Mouse (Mus musculus): Measurements from ENCODE around the gene Cd9. TPM values are rescaled to one million over a fixed set of nuclear protein-coding genes. Genes with fewer than 3 reads are reported as not detected.

Gene Cd9
- polyA plus RNA-seq, 1 experiment from 2014 or later: 168 TPM

DNA sequence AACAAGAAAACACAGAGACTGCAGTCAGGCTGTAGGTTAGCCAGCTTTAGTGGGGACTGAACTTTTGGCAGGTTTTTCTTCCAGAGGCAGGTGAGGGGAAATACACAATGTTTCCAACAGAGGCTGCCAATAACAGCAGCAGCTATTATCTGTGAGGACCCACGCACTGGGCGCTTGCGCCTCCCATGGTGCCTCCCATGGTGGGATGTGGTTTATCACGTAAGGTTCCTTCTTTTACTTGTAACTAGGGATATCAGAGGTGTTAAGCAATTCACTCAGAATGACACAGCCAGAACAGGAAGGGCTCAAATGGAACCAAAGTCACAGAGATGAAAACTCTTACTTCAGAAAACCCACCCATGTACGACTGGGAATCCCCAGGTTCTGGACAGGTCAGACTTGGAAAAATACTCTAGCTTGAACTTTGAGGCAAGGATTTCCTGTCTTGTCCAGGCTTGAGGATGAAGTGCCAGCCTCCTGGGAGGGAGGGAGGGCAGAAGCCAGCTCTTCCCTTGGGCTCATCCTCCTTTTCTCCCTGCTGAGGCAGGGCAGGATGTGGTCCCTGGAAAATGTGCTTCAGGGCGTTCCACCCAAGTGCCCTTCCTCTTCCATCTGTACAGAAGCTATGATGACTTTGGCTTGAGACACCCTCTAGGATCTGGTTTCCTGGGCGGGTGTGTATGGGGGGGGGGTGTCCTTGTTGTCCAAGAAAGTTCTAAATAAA lies 12.8 kb downstream of the Cd9 start:
- H3K9ac ChIP-seq (ENCODE audit: low read depth, low read length): peak overlapping the region; percentile 3; the same call in 1 of the 2 replicates
- no peak overlapping the region for H3K4me3 ChIP-seq (ENCODE audit: low read depth, low read length)
- H3K9me3 ChIP-seq (replicated peaks; ENCODE audit: control insufficient read depth, low read length): no peaks in the 10 kb centered on the region
- H3K4me2 ChIP-seq (ENCODE audit: low read depth, low read length): peak overlapping the region; percentile 32
- no peaks in the 10 kb centered on the region for H3K27me3 ChIP-seq (ENCODE audit: control insufficient read depth, insufficient read depth, low read depth, low read length)
- WGBS (ENCODE audit: insufficient replicate concordance): 11% methylated on average over 7 of the region's 7 CpGs
- peak; percentile 37 for ATAC-seq (ENCODE audit: low read depth)
- H3K36me3 ChIP-seq (ENCODE audit: control insufficient read depth, insufficient read depth): no peaks in the 10 kb centered on the region
- H3K27ac ChIP-seq (ENCODE audit: low read length): peak overlapping the region; percentile 84
- H3K4me1 ChIP-seq (ENCODE audit: control insufficient read depth, low read depth, low read length): peaks cover 67% of the 10 kb centered on the region

- no peaks in the 10 kb centered on the region for H3K9me3 ChIP-seq (replicated peaks; ENCODE audit: control insufficient read depth, low read length)
- H3K9ac ChIP-seq (ENCODE audit: low read depth, low read length): no peak overlapping the region
- H3K27ac ChIP-seq (ENCODE audit: low read length): peak overlapping the region; percentile 84
- no peaks in the 10 kb centered on the region for H3K36me3 ChIP-seq (ENCODE audit: control insufficient read depth, insufficient read depth)
- H3K4me1 ChIP-seq (ENCODE audit: control insufficient read depth, low read depth, low read length): peaks cover 73% of the 10 kb centered on the region
- peak overlapping the region; percentile 32 for H3K4me2 ChIP-seq (ENCODE audit: low read depth, low read length)
- 12% methylated on average over 12 of the region's 12 CpGs for WGBS (ENCODE audit: insufficient replicate concordance)
- no peak overlapping the region for H3K4me3 ChIP-seq (ENCODE audit: low read depth, low read length)
- no peak; the same call in 1 of the 2 replicates for ATAC-seq (ENCODE audit: low read depth)
- H3K27me3 ChIP-seq (ENCODE audit: control insufficient read depth, insufficient read depth, low read depth, low read length): no peaks in the 10 kb centered on the region
Observed at GRCm38 (mm10) chr6:125480396-125481361, 13.9 kb downstream of the Cd9 start.

DNA sequence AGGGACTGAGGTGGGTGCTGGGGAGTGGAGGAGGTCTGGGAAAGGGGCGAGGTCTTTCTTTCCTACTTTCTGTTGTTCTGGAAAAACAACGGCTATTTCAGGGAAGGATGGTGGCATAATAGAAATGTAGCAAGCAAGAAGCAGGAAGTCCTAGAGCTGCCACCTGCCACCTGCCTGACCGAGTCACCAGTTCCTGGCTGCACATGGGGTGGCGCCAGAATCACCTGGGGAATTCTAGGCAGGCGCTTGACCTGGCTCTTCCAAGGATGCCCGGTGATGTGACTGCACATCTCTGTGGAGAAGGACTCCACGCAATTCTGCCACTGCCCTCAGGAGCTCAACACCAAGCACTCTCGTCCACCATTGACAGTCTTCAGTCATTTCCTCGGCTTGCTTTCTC lies 15.2 kb downstream of the Cd9 start:
- 67% methylated on average over 9 of the region's 9 CpGs for WGBS (ENCODE audit: insufficient replicate concordance)
- no peaks in the 10 kb centered on the region for H3K27me3 ChIP-seq (ENCODE audit: control insufficient read depth, insufficient read depth, low read depth, low read length)

DNA sequence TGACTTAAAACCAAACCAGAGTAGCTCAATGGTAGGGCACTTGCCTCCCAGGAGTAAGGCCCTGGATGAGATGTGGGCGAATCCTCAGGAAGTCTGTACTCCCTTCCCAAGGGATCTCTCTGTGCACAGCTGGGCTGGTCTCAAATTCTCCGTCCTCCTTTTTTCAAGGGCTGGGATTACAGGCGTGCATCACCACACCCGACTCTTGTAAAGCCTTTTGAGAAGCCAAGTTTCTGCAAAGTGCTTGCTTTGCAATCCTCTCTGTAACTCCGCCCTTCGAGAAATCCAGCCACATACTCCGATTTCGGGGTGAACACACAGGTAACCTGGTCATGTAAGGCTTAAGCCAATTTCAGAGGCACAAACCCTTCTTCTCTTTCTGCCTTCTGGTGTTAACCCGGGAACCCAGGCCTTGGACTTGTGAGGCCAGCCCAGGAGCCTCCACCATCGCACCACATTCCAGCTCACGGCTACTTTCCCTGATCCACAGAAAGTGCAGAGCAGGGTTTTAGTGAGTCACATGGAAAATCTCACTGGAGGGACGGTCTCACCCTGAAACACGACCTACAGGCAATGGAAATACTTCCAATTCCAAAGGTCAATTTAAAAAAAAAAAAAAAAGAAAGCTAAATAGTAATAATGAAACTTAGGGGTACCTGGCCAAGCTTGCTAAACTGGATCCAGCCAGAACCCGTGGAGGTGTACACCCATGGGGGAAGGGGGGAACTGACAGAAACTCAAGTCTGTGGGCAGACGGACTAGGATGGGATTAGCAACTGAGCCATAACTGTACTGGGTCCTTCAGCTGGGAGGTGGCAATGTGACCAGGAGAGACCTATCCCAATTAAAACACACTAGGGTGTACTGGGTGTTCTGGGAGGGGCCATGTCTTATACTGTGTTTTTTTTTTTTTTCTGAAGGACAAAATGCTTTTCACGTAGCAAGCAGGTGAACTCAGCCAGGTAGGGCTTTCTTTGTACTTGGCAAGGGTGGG lies 16.2 kb downstream of the Cd9 start:
- Histone ChIP-seq H3K9me3 (replicated peaks; ENCODE audit: control insufficient read depth, low read length) (no peaks in the 10 kb centered on the region), H3K36me3 (ENCODE audit: control insufficient read depth, insufficient read depth) (no peaks in the 10 kb centered on the region), H3K27me3 (ENCODE audit: control insufficient read depth, insufficient read depth, low read depth, low read length) (no peaks in the 10 kb centered on the region), H3K4me2 (ENCODE audit: low read depth, low read length) (no peak overlapping the region), H3K27ac (ENCODE audit: low read length) (peak overlapping the region; percentile 36), H3K4me3 (ENCODE audit: low read depth, low read length) (no peak overlapping the region), H3K9ac (ENCODE audit: low read depth, low read length) (no peak overlapping the region), H3K4me1 (ENCODE audit: control insufficient read depth, low read depth, low read length) (peaks cover 78% of the 10 kb centered on the region)
- no peak for ATAC-seq (ENCODE audit: low read depth)
- WGBS (ENCODE audit: insufficient replicate concordance): 67% methylated on average over 16 of the region's 16 CpGs

More for the DNA sequence above, 15.2 kb downstream of the Cd9 start:
- Histone ChIP-seq H3K4me3 (ENCODE audit: low read depth, low read length) (no peak overlapping the region), H3K4me2 (ENCODE audit: low read depth, low read length) (no peak overlapping the region), H3K9ac (ENCODE audit: low read depth, low read length) (no peak overlapping the region), H3K4me1 (ENCODE audit: control insufficient read depth, low read depth, low read length) (peaks cover 75% of the 10 kb centered on the region), H3K27ac (ENCODE audit: low read length) (peak overlapping the region; percentile 24; the same call in 1 of the 2 replicates), H3K9me3 (replicated peaks; ENCODE audit: control insufficient read depth, low read length) (no peaks in the 10 kb centered on the region), H3K36me3 (ENCODE audit: control insufficient read depth, insufficient read depth) (no peaks in the 10 kb centered on the region)
- no peak for ATAC-seq (ENCODE audit: low read depth)

DNA sequence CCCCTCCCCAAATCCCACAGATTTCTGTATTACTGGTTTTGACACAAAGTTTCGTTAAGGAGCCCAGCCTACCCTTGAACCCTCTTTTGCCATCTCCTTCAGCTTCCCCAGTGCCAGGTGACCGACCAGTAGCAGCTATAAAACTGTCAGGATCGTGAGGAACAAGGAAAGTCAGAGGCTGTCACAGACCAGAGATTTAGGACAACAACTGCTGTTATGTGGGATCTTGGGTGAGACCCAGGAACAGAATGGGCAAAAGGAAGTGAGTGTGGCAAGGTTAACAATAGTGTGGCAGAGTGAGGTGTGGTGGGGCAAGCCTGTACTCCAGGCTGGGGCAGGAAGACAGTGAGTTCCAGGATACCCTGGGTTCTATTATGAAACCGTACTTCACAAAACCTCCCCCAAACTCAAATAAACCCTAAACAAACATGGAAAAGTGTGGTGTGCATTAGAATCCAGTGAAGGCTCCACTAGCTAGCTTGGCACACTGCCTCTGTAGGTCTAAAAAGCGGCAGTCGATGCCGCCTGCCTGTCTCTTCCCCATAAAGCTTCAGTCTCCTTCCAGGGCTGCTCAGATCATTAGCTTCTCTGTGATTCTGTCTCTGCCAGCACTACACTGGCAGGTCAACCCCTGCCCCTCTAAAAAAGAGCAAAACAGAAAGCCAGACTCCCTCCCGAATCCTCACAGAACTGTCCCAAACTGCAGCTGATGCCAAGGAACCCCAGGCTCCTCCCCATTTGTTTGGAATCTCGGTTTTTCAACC lies 17.6 kb downstream of the Cd9 start:
- no peak overlapping the region for H3K4me3 ChIP-seq (ENCODE audit: low read depth, low read length)
- H3K36me3 ChIP-seq (ENCODE audit: control insufficient read depth, insufficient read depth): no peaks in the 10 kb centered on the region; the same call in 1 of the 2 replicates
- no peaks in the 10 kb centered on the region for H3K9me3 ChIP-seq (replicated peaks; ENCODE audit: control insufficient read depth, low read length)
- no peak for ATAC-seq (ENCODE audit: low read depth)
- H3K4me2 ChIP-seq (ENCODE audit: low read depth, low read length): no peak overlapping the region
- peaks cover 73% of the 10 kb centered on the region for H3K4me1 ChIP-seq (ENCODE audit: control insufficient read depth, low read depth, low read length)
- peak overlapping the region; percentile 55 for H3K27ac ChIP-seq (ENCODE audit: low read length)
- H3K27me3 ChIP-seq (ENCODE audit: control insufficient read depth, insufficient read depth, low read depth, low read length): no peaks in the 10 kb centered on the region
- WGBS (ENCODE audit: insufficient replicate concordance): 57% methylated on average over 9 of the region's 9 CpGs
- H3K9ac ChIP-seq (ENCODE audit: low read depth, low read length): no peak overlapping the region

DNA sequence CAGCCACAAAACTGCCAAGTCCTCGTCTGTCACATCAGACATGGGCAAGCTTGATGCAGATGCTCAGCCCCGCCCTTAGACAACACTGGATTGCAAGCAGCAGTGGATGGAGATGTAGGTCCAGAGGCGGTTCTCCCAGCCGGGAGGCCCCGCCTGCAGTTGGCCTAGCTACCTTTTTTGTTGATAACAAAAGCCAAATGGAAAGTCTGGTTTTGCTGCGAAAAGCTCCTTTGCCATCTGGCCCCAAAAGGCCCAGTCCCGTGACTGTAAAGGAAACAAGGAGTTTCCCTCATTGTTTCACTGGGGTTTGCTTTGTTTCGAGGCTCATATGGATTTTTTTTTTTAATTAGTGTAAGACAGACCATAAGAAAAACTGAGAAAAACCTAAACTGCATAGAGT lies 18.5 kb downstream of the Cd9 start:
- Histone ChIP-seq H3K4me1 (ENCODE audit: control insufficient read depth, low read depth, low read length) (peaks cover 66% of the 10 kb centered on the region), H3K27me3 (ENCODE audit: control insufficient read depth, insufficient read depth, low read depth, low read length) (no peaks in the 10 kb centered on the region), H3K36me3 (ENCODE audit: control insufficient read depth, insufficient read depth) (no peaks in the 10 kb centered on the region; the same call in 1 of the 2 replicates), H3K27ac (ENCODE audit: low read length) (no peak overlapping the region), H3K4me3 (ENCODE audit: low read depth, low read length) (no peak overlapping the region), H3K4me2 (ENCODE audit: low read depth, low read length) (no peak overlapping the region), H3K9ac (ENCODE audit: low read depth, low read length) (no peak overlapping the region), H3K9me3 (replicated peaks; ENCODE audit: control insufficient read depth, low read length) (no peaks in the 10 kb centered on the region)
- WGBS (ENCODE audit: insufficient replicate concordance): 26% methylated on average over 8 of the region's 8 CpGs
- ATAC-seq (ENCODE audit: low read depth): no peak

- Histone ChIP-seq H3K36me3 (ENCODE audit: control insufficient read depth, insufficient read depth) (no peaks in the 10 kb centered on the region; the same call in 1 of the 2 replicates), H3K4me3 (ENCODE audit: low read depth, low read length) (no peak overlapping the region), H3K4me1 (ENCODE audit: control insufficient read depth, low read depth, low read length) (peaks cover 58% of the 10 kb centered on the region), H3K27me3 (ENCODE audit: control insufficient read depth, insufficient read depth, low read depth, low read length) (no peaks in the 10 kb centered on the region), H3K27ac (ENCODE audit: low read length) (no peak overlapping the region), H3K9ac (ENCODE audit: low read depth, low read length) (no peak overlapping the region), H3K4me2 (ENCODE audit: low read depth, low read length) (no peak overlapping the region), H3K9me3 (replicated peaks; ENCODE audit: control insufficient read depth, low read length) (no peaks in the 10 kb centered on the region)
- WGBS (ENCODE audit: insufficient replicate concordance): 40% methylated on average over 1 of the region's 1 CpGs
- ATAC-seq (ENCODE audit: low read depth): no peak
Observed at GRCm38 (mm10) chr6:125475184-125475583, 19.4 kb downstream of the Cd9 start.

- peak overlapping the region; percentile 35; the same call in 1 of the 2 replicates for H3K9ac ChIP-seq (ENCODE audit: low read depth, low read length)
- 35% methylated on average over 5 of the region's 5 CpGs for WGBS (ENCODE audit: insufficient replicate concordance)
- H3K4me2 ChIP-seq (ENCODE audit: low read depth, low read length): peak overlapping the region; percentile 42
- no peaks in the 10 kb centered on the region for H3K9me3 ChIP-seq (replicated peaks; ENCODE audit: control insufficient read depth, low read length)
- H3K4me1 ChIP-seq (ENCODE audit: control insufficient read depth, low read depth, low read length): peaks cover 47% of the 10 kb centered on the region
- peak overlapping the region; percentile 86 for H3K27ac ChIP-seq (ENCODE audit: low read length)
- ATAC-seq (ENCODE audit: low read depth): peak; percentile 14; the same call in 1 of the 2 replicates
- no peak overlapping the region for H3K4me3 ChIP-seq (ENCODE audit: low read depth, low read length)
- H3K36me3 ChIP-seq (ENCODE audit: control insufficient read depth, insufficient read depth): no peaks in the 10 kb centered on the region; the same call in 1 of the 2 replicates
- no peaks in the 10 kb centered on the region for H3K27me3 ChIP-seq (ENCODE audit: control insufficient read depth, insufficient read depth, low read depth, low read length)
Observed at GRCm38 (mm10) chr6:125473939-125474338, 20.7 kb downstream of the Cd9 start.

Data from liver, embryonic 16.5 days (tissue).